Mouse (Mus musculus): ENCODE results near the gene Tmem59l. TPM values are rescaled to one million over a fixed set of nuclear protein-coding genes. Genes with fewer than 3 reads are reported as not detected.
A peak's percentile ranks its signal among the peaks of the same experiment; 100 is the strongest.

Gene Tmem59l
- not detected in 2 replicates for polyA plus RNA-seq (2012; ENCODE audit: insufficient read depth, insufficient read length, missing spikeins)

DNA sequence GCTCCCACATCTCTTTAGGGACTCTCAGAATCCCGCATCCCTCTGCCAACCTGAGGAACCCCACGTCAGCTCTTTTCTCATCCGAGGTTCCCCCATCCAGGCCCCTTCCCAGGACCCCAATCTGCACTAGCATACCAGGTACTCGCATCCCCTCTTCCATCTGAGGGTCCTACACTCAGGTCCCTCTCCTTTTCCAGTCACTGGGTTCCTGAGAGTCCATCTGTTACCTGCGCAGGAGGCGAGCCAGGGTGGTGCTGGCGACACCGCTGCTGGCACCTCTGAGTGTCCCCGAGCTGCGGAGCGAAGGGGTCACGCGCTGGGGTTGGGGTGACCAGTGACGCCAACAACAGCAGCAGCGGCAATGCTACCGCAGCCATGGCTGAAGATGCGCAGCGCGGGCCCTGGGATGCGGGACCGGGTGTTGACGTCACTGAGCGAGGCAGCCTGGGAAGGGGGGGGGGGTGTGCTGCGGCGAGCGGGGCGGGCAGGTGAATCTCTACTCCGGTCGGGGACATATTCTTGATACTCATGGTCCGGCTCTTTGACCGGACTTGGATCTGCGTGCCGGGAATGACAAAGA is at the start of gene Tmem59l:
Tmem59l (minus strand) TSS at position 418 of the 580 bp plus-strand sequence.
- Histone ChIP-seq H3K4me1 (ENCODE audit: control insufficient read depth, insufficient read depth, insufficient read length, low read length) (no peaks in the 10 kb centered on the region; the same call in 1 of the 2 replicates), H3K4me3 (ENCODE audit: insufficient read depth, low read depth, low read length) (peak within 1 kb of the TSS; percentile 42), H3K27ac (replicated peaks; ENCODE audit: low read depth, low read length) (no peak within 1 kb of the TSS)

DNA sequence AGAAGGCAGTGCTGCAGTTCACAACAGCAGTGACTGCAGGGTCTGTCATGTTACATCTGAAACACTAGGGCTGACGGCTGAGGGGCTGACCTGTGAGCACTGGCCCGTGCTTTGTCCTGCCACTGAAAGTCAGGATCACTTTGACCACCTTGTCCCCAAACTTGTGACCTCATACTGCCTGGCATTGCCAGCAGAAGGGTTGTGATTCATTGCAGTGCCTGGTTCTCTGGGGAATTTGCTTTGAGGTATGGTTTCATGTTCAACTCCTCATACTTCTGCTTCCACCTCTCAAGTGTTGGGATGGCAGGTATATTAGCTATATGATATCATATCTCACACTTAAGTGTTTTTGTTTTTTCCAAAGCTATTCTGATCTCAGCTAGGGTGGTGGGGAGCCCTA is 48.5 kb upstream of the Tmem59l start:
- H3K4me1 ChIP-seq (ENCODE audit: control insufficient read depth, insufficient read depth, insufficient read length, low read length), result peaks cover 3% of the 10 kb centered on the region; the same call in 1 of the 2 replicates
- H3K4me3 ChIP-seq (ENCODE audit: insufficient read depth, low read depth, low read length), result no peak overlapping the region
- no peak overlapping the region for H3K27ac ChIP-seq (replicated peaks; ENCODE audit: low read depth, low read length)

DNA sequence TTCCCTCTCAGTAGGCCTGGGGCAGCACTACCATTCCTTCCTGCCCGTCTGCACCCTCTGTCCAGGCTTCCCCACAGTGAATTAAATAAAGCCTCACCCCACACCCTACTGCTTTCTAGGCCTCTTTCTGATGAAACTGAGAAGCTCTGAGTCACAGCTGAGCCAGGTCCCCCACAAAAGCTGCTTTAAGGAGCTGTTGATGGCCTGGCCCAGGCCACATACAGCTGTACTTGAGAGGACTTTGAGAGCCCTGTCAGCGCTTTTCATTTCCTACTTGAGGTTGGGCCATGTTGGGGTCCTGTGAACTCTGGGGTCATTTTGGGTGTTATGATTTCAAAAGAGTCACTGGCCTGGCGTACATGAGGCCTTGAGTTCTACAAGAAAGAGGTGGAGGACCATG is 48.1 kb upstream of the Tmem59l start:
- no peak overlapping the region for H3K27ac ChIP-seq (replicated peaks; ENCODE audit: low read depth, low read length)
- no peak overlapping the region for H3K4me3 ChIP-seq (ENCODE audit: insufficient read depth, low read depth, low read length)
- H3K4me1 ChIP-seq (ENCODE audit: control insufficient read depth, insufficient read depth, insufficient read length, low read length), result no peaks in the 10 kb centered on the region; the same call in 1 of the 2 replicates

DNA sequence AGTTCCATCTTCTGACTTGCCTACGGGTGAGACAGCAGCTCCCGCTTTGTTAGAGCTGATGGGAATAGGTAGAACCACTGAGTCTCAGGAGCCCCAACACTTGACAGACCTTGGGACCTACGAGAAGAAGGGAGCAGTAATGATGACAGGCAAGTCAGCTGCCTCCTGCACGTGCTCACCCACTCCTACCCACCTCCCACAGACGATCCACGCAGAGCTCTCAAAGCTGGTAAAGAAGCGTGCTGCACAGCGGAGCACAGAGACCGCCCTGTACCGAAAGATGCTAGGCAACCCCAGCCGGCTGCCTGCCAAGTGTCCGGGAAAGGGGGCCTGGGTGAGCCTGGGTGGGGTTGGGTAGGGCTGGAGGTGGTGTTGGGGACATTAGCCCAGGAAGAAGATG is 47.1 kb upstream of the Tmem59l start:
- peaks cover 2% of the 10 kb centered on the region for H3K4me1 ChIP-seq (ENCODE audit: control insufficient read depth, insufficient read depth, insufficient read length, low read length)

DNA sequence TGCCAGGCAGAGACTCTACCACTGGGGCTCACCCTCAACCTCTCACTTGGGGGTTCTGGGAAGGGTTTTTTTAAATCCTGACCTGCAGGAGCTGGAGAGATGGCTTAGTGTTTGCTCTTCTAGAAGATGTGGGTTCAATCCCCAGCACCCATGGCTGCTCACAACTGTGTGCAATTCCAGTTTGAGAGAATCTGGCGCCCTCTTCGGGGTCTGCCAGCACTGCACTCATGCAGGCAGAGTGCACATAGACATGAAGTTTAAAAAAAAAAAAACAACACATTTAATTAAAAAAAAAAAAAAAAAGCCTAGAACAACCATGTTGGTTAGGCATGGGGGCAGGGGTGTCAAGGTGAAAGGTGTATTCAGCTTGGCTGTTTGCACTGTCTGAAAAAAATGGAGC is 43.2 kb upstream of the Tmem59l start:
- Histone ChIP-seq H3K4me1 (ENCODE audit: control insufficient read depth, insufficient read depth, insufficient read length, low read length) (peaks cover 6% of the 10 kb centered on the region), H3K27ac (replicated peaks; ENCODE audit: low read depth, low read length) (no peak overlapping the region), H3K4me3 (ENCODE audit: insufficient read depth, low read depth, low read length) (no peak overlapping the region)

More for the DNA sequence above, 47.1 kb upstream of the Tmem59l start:
- Histone ChIP-seq H3K27ac (replicated peaks; ENCODE audit: low read depth, low read length) (no peak overlapping the region), H3K4me3 (ENCODE audit: insufficient read depth, low read depth, low read length) (no peak overlapping the region)

DNA sequence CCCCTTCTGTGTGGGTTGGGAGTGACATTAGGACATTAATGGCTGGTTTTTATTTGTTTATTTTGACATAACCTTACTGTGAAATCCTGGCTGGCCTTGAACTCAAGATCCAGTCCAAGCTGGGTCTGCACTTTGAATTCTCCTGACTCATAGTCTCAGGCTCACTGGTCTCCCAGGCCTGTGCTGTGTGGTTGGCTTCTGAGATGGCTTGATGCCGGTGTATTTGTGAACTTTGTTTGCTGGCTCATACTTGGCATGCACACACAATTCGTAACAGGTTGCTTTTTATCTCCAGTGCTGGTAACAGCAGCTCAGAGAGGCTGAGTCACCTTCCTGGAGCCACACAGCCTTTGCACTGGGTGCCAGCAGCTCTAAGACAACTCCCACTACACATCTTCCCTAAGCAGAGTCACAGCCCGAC is 42.6 kb upstream of the Tmem59l start:
- Histone ChIP-seq H3K4me3 (ENCODE audit: insufficient read depth, low read depth, low read length) (no peak overlapping the region), H3K27ac (replicated peaks; ENCODE audit: low read depth, low read length) (no peak overlapping the region), H3K4me1 (ENCODE audit: control insufficient read depth, insufficient read depth, insufficient read length, low read length) (peaks cover 6% of the 10 kb centered on the region)

DNA sequence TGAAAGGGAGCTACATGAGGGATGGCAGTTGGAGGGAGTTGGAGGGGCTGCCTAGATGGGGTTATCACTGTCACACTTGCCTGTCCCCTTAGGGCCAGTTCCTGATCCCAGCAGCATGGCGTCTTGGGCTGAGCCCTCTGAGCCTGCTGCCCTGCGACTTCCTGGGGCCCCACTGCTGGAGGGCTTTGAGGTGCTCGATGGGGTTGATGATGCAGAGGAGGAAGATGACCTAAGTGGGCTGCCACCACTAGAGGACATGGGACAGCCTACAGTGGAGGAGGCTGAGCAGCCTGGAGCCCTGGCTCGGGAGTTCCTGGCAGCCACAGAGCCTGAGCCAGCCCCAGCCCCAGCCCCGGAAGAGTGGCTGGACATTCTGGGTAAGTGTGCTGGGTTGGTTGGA is 42.1 kb upstream of the Tmem59l start:
- H3K4me1 ChIP-seq (ENCODE audit: control insufficient read depth, insufficient read depth, insufficient read length, low read length), result peaks cover 6% of the 10 kb centered on the region
- no peak overlapping the region; the same call in 1 of the 2 replicates for H3K4me3 ChIP-seq (ENCODE audit: insufficient read depth, low read depth, low read length)
- no peak overlapping the region for H3K27ac ChIP-seq (replicated peaks; ENCODE audit: low read depth, low read length)

DNA sequence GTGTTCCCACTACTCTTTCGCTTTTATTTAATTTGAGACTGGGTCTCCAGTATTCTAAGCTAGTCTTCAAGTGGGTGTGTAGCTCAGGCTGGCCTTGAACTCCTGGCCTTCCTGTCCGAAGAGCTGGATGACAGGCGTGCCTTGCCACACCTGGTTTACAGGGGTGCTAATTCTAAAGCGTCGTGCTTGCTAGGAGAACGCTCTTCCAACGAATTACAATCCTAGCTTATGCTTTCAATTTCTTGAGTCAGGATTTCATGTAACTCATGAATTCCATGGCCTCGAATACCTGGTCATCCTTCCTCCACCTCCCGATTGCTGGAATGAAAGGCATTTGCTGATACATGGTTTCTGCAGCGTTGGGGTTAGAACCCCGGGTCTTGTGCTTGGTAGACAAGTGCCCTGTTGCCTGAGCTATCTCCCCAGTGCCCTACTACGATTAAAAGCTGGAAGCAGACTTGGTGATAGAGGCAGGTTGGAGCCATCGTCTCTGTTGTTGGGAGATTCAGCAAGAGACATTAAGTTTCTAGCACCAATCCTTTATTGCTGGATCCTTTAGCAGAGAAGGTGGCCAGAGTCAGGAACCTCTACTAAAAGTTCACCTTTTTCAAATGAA is 41.1 kb upstream of the Tmem59l start:
- Histone ChIP-seq H3K4me1 (ENCODE audit: control insufficient read depth, insufficient read depth, insufficient read length, low read length) (peaks cover 9% of the 10 kb centered on the region), H3K4me3 (ENCODE audit: insufficient read depth, low read depth, low read length) (peak overlapping the region; percentile 85), H3K27ac (replicated peaks; ENCODE audit: low read depth, low read length) (peak overlapping the region; percentile 52)

DNA sequence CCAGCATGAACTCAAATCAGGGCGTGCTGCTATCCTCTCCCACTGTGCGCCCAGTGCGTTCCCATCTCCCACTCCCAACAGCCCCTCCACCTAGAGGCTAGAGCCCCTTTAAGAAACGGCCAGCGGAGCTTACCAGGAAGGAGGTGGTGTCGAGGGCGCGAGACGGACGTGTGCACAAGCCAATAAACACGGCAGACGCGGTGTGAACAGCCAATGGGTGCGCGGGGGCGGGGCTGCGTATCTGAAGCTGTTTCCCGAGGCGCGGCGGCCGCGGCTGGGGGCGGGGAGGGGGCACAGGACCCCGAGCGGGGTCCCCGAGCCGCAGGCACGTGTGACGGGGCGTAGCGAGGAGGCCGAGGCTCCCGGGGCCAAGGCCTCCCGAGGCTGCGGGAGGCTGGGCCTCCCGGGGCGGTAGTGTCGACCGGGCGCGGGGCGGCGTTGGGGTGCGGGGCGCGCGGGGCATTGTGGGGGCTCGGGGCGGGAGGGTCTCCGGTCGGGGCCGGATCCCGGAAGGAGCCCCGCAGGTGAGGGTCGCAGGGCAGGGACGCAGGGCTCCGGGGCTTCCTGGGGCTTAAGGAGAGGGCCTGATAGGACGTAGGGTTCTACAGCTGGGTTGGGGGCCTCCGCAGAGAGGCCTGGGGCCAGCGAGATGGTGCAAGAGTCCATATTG is 40.5 kb upstream of the Tmem59l start, which contains the start of the genes Fkbp8 and Kxd1:
Fkbp8 (plus strand) TSS at position 213 of the 670 bp plus-strand sequence.
Kxd1 (minus strand) TSS at position 445 of the 670 bp plus-strand sequence.
- H3K4me3 ChIP-seq (ENCODE audit: insufficient read depth, low read depth, low read length), result peak within 1 kb of the TSS; percentile 85
- peak within 1 kb of the TSS; percentile 82 for H3K27ac ChIP-seq (replicated peaks; ENCODE audit: low read depth, low read length)

DNA sequence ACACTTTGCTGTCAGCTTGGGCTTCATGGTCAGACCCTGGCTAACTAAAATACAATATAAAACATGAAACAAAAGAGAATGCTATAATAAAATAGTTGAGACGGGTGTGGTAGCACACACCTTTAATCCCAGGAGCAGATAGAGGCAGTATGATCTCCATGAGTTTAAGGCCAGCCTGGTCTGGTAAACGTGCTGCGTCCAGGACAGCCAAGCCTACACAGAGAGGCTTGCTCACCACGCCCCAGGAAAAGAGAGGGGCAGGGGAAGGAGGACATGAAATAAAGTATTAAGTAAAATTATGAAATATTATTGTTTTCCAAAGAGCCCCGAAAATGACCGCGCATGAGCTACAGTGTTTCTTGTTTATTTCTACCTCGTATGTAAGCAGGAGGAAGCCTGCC is 40.0 kb upstream of the Tmem59l start:
- H3K4me1 ChIP-seq (ENCODE audit: control insufficient read depth, insufficient read depth, insufficient read length, low read length), result peaks cover 12% of the 10 kb centered on the region
- H3K4me3 ChIP-seq (ENCODE audit: insufficient read depth, low read depth, low read length), result peak overlapping the region; percentile 76
- peak overlapping the region; percentile 82 for H3K27ac ChIP-seq (replicated peaks; ENCODE audit: low read depth, low read length)

More for the DNA sequence above, 40.5 kb upstream of the Tmem59l start, which contains the start of the genes Fkbp8 and Kxd1:
- peaks cover 10% of the 10 kb centered on the region for H3K4me1 ChIP-seq (ENCODE audit: control insufficient read depth, insufficient read depth, insufficient read length, low read length)

DNA sequence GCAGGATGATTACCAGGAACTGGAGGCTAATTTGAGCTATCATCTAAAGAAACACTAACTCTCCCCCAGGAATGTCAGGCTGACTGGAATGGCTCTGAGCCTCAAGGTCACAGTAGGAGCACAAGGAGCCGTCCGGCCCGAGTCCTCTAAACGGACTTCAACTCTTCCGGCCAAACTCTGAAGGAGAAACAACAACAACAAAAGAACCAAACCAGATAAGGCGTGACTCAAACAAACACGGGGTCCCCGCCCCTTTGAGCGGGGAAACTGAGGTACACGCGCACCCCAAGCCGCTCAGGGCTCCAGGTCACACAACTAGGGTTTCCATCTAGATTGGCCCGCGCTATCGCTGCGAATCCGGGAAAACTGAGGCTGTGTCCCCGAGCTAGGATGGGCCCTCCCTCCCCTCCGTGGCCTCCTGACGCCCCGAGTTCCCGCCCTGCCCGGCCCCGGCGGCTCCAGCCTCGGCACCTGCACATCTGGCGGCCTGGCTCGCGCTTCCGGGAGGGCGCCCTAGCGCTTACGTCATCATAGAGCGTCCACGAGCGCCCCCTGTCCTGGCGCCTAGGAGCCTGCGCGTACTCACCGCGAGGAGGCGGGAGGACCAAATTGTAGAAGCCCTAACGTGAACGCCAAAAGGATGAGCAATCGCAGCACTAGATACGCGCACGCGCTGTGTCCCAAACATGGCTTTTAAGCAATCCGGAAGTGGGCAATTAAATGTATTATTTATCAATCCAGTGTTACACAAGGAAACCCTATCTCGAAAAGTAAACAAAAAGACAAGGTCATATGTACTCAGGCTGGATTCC is 35.6 kb upstream of the Tmem59l start:
- Histone ChIP-seq H3K27ac (replicated peaks; ENCODE audit: low read depth, low read length) (peak overlapping the region; percentile 91), H3K4me1 (ENCODE audit: control insufficient read depth, insufficient read depth, insufficient read length, low read length) (peaks cover 7% of the 10 kb centered on the region; the same call in 1 of the 2 replicates), H3K4me3 (ENCODE audit: insufficient read depth, low read depth, low read length) (peak overlapping the region; percentile 80)

DNA sequence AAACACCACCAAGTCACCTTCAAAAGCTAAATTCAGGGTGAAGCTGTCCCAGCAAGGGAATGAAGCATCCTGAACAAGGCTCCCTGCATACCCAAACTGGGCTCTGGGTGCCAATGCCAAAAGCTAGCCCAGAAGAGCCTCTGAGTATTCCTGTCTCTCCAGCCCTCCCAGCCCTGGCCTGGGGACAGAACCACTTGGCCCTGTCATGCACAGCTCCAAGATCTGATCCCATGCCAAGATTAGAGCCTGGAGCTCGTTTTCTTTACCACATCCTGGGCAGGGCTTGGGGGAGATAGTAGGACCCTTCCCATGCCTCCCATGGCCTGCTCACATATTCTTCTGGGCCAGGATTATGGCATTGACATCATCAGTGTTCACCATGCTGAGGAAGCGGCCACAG is 32.4 kb upstream of the Tmem59l start:
- Histone ChIP-seq H3K4me1 (ENCODE audit: control insufficient read depth, insufficient read depth, insufficient read length, low read length) (peaks cover 7% of the 10 kb centered on the region; the same call in 1 of the 2 replicates), H3K4me3 (ENCODE audit: insufficient read depth, low read depth, low read length) (no peak overlapping the region), H3K27ac (replicated peaks; ENCODE audit: low read depth, low read length) (no peak overlapping the region)

DNA sequence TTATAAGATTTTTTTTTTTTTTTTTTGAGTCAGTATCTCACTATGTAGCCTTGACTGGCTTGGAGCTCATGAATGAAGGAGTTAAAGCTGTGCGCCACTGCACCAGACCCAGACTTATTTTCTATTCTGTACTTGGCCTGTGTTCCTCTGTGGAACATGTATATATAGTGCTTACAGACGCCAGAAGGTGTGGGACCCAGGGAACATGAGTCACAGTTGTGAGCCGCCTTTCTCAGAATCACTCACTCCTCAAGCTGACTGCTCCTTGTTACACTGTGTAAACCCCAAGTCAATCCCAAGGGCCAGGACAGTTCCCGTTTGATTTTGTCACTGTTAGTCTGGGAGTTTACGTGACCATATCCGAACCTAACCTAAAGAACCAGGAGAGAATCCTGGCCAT is 31.9 kb upstream of the Tmem59l start:
- no peak overlapping the region for H3K4me3 ChIP-seq (ENCODE audit: insufficient read depth, low read depth, low read length)
- no peak overlapping the region for H3K27ac ChIP-seq (replicated peaks; ENCODE audit: low read depth, low read length)
- H3K4me1 ChIP-seq (ENCODE audit: control insufficient read depth, insufficient read depth, insufficient read length, low read length), result peaks cover 7% of the 10 kb centered on the region; the same call in 1 of the 2 replicates

DNA sequence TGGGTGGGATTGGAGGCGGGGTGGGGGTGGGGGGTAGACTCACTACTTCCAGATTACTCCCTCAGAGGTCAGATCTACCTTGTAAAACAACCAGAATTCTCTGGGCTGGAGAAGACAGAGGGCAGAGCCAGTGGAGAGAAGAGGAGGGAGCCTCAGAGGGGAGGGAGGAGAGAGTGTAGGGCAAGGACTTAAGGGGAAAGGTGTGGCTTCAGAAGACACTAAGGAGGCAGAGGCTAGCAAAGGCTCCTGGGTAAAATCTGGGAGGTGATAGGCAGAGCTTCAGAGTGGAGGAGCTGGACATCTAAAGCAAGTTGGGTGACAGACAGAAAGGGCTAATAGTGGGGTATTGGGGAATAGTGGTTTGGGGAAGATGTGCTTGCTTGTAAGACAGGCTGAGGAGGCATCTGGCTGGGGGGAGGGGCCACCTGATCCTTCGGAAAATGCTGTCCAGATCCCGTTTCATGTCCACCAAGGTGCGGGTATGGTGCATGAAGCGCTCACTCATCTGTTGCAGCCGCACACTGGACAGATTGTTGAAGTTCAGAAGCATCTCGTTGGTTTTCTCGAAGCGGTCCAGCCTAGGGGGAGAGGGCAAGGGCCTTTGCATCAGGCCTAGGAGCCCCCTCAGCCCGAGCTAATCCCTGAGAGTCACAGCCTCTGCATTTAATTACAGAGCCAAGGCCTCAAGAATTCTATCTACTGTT is 30.9 kb upstream of the Tmem59l start:
- no peak overlapping the region for H3K27ac ChIP-seq (replicated peaks; ENCODE audit: low read depth, low read length)
- H3K4me1 ChIP-seq (ENCODE audit: control insufficient read depth, insufficient read depth, insufficient read length, low read length), result peaks cover 3% of the 10 kb centered on the region; the same call in 1 of the 2 replicates
- H3K4me3 ChIP-seq (ENCODE audit: insufficient read depth, low read depth, low read length), result no peak overlapping the region
